Mouse (Mus musculus) lung, adult 18-20 months (tissue): ENCODE results near the gene Zfp507.

Experiments used
- DNase-seq, 2 experiments: peaks; one replicate each; pipeline ENCODE4 v3.0.0; 2022; ENCODE audit warnings: mixed read lengths in 2 of 2

Zfp507 gene

DNA sequence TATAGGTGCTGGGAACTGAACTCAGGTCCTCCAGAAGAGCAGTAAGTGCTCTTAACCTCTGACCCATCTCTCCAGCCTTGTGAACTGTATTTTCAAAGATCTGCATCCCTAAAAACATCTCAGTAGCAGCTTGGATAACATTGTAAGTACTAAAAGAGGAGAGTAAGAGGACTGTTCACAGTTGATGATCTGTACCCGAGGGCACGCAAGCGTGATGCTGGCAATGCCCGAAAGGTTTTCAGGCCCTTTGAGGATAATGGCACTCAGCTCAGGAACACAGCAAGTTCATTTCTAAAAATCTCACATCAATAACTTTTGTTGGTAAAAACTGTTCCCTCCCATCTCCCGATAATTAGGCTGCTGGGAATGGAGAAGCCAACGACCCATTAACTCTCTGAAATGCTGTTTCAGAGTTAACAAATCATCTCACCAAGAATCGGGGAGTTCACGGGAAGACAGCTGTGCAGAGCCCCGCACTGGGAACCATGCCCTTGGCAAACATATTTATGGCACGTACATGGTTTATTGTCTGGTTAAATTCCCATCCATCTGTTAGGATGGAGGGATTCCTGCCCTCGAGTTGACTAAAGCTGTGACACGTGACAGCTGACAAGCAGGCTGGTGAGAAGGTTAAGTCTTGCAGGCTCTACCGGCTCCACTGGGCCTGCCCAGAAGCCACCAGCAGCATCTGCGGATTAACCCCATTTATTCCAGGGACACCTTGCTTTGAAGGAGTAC, 69.3 kb downstream of the Zfp507 start:
- DNase-seq: no peak

DNA sequence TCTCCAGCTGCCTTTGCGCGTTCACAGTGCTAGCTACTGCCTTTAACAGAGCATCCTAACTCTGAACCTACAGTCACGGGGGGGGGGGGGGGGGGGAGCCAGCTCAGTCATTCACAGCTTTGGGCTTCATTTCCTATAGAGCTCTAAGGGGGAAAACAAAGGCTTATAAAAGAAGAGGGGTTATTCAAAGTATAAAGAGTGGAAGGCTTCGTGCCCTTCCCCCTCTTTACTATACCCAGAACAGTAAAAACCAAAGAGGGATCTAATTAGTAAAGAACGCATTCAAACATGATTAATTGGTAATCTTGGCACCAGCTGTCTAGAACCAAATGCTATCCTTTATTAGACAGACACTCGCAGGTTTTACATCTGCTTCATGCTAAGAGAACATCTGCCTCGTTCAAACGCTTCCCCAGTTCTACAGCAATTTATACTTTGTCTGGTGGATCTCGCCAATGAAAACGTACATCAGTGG, 70.2 kb downstream of the Zfp507 start:
- DNase-seq: no peak

DNA sequence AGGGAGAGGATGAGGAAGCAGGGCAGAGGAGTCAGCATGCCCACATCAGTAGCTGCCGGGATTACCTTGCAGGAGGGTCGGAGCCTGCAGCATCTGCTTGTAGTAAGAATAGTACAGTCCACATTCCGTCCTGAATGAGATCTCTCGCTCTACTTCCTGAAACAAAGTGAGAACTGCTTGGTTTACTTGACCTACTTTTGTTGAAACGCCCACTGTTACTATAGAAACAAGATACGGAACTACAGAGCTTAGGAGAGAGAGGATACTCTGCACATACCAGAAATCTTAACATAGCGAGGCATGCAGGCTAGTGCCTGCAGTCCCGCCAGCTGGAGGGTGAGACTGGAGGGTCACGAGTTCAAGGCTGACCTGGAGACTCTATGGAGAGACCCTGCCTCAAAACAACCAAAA, 73.2 kb downstream of the Zfp507 start:
- peak; percentile 23 to 37 for DNase-seq

DNA sequence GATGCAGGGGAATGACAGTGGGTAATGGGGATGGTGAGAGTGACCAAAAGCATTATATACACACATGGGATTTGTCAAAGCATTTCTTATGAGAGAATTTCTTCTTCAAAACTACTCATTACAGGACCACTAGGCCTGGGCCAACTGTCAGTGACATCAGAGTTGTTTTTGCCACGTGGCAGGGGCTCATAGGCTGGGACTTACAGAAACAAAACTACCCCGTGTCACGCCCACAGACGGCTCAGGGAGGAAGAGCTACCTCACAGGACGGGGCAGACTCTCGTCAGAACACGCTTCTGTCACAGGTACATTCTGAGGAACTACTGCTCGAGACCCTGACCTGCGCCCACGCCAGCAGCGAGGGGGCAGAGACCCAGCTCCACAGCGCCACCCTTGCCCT, 74.4 kb downstream of the Zfp507 start:
- DNase-seq: no peak

DNA sequence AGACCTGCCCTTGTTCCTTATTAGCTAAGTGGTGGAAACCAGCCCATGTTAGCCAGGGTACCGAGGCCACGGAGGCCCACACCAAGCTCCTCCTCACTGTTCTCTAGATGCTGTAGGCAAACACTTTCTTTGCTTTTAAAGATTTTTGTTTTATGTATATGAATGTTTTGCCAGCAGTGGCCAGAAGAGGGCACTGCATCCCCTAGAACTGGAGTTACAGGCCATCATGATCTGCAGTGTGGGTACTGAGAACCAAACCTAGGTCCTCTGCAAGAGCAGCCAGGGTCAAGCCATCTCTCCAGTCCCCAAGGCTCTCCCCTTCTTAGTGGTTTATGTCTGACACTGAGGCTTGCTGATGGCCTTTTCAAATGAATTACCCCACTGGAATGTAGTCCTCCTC, 79.8 kb downstream of the Zfp507 start:
- no peak for DNase-seq
